Mouse (Mus musculus): ENCODE data around the gene Plpp1.

- TF ChIP-seq CTCF (IDR thresholded peaks at IDR 0.05; ENCODE audit: borderline replicate concordance, control insufficient read depth, extremely low read depth, insufficient read depth, low read length, poor library complexity) (no peak), POLR2A (IDR thresholded peaks at IDR 0.05; ENCODE audit: control insufficient read depth, extremely low read depth, insufficient read depth, low read length, poor library complexity) (no peak)
These were observed 53.8 kb downstream of the Plpp1 start for GRCm38 (mm10) chr13:112854402-112854801.
